Mouse (Mus musculus) thymus, postnatal 36 days (tissue): ENCODE measurements around the gene 4933427I04Rik.

Source experiments
- DNase-seq, 2 experiments: peaks; one replicate each; pipeline ENCODE4 v3.0.0; 2022; ENCODE audit warnings: mixed read lengths in 2 of 2

4933427I04Rik gene

GRCm38 (mm10) chr4:123859379-123859778, at the start of gene 4933427I04Rik:
Gene 4933427I04Rik, plus strand, starts transcription at chr4:123859679.
- no peak for DNase-seq

- DNase-seq: no peak
These were observed 48.8 kb upstream of the 4933427I04Rik start for GRCm38 (mm10) chr4:123810475-123811295.

- DNase-seq: no peak
These were observed 47.0 kb upstream of the 4933427I04Rik start for GRCm38 (mm10) chr4:123812525-123812924.

- DNase-seq: no peak
These were observed 45.4 kb upstream of the 4933427I04Rik start for GRCm38 (mm10) chr4:123814030-123814501.

- no peak for DNase-seq
These were observed 40.3 kb upstream of the 4933427I04Rik start for GRCm38 (mm10) chr4:123819093-123819610.

- no peak for DNase-seq
These were observed 17.4 kb upstream of the 4933427I04Rik start for GRCm38 (mm10) chr4:123842126-123842525.

- no peak for DNase-seq
These were observed 2.6 kb upstream of the 4933427I04Rik start for GRCm38 (mm10) chr4:123856888-123857287.

GRCm38 (mm10) chr4:123858090-123858489, 1.4 kb upstream of the 4933427I04Rik start:
- no peak for DNase-seq

- no peak for DNase-seq
These were observed 324 bp downstream of the 4933427I04Rik start for GRCm38 (mm10) chr4:123859803-123860202.

GRCm38 (mm10) chr4:123860621-123861020, 1.1 kb downstream of the 4933427I04Rik start:
- DNase-seq: no peak

GRCm38 (mm10) chr4:123893726-123894125, 34.2 kb downstream of the 4933427I04Rik start:
- DNase-seq: no peak

GRCm38 (mm10) chr4:123894295-123894694, 34.8 kb downstream of the 4933427I04Rik start:
- DNase-seq: no peak

GRCm38 (mm10) chr4:123898696-123899095, 39.2 kb downstream of the 4933427I04Rik start:
- peak in 1 of 2 experiments; percentile 18 for DNase-seq

GRCm38 (mm10) chr4:123903432-123903831, 44.0 kb downstream of the 4933427I04Rik start:
- DNase-seq: no peak

GRCm38 (mm10) chr4:123904333-123905125, 45.0 kb downstream of the 4933427I04Rik start, which contains the start of gene Mycbp:
Gene Mycbp, plus strand, starts transcription at chr4:123904832.
- DNase-seq: peak; percentile 99

GRCm38 (mm10) chr4:123905126-123905668, 45.7 kb downstream of the 4933427I04Rik start:
- no peak for DNase-seq

- no peak for DNase-seq
These were observed 52.0 kb downstream of the 4933427I04Rik start for GRCm38 (mm10) chr4:123911503-123911902.

GRCm38 (mm10) chr4:123912431-123912830, 53.0 kb downstream of the 4933427I04Rik start:
- DNase-seq: no peak
